In genomic region chr1:154661221-154661864, GRCm38 (mm10) we compare ENCODE assay signal across 8 mouse cellular contexts.
A peak's percentile ranks its signal among the peaks of the same experiment; 100 is the strongest.
DNase-seq lines count a peak whose midpoint lies in the region; ATAC-seq lines count a peak whose summit lies in the region.

No protein-coding gene starts in this region.

- no peak for ATAC-seq in activated CD4-positive, CD25-positive, alpha-beta regulatory T cell, adult 4 months

- peak; percentile 34 for DNase-seq in R1 (ENCODE audit: low read depth, low spot score)
- DNase-seq in cerebellum, postnatal 14 days: peak; percentile 74 to 78
- DNase-seq in frontal cortex, postnatal 36 days (ENCODE audit: low spot score in 2 of 2): peak; percentile 83 to 91
- DNase-seq in left cerebral cortex, postnatal 14 days (ENCODE audit: low spot score in 2 of 2): peak; percentile 79 to 88
- DNase-seq in retina, postnatal 7 days (ENCODE audit: low read depth, low spot score): peak; percentile 3
- DNase-seq in testis, postnatal 14 days (ENCODE audit: low spot score): no peak
- no peak for DNase-seq in kidney, postnatal 25 days

- intact Hi-C loops in left cerebral cortex, postnatal 14 days (cut with DNase I): no loop called here

Comparison
In these comparisons a context has a peak if more than half of its experiments do, and no peak if none do; other contexts are left out.
1. DNase-seq: peak in R1 (single experiment), cerebellum, postnatal 14 days (2 of 2), frontal cortex, postnatal 36 days (2 of 2), left cerebral cortex, postnatal 14 days (2 of 2) and retina, postnatal 7 days (single experiment); none in testis, postnatal 14 days (single experiment) and kidney, postnatal 25 days (0 of 2).